Mouse (Mus musculus) limb, embryonic 14.5 days (tissue): ENCODE data around the gene Ttc34. TPM values are rescaled to one million over a fixed set of nuclear protein-coding genes. Genes with fewer than 3 reads are reported as not detected.

Source experiments
- ATAC-seq: fragments of 200-750 bp; cut with Nextera tagmentation; 2 replicates; pipeline ENCODE4 v1.8.0; 2017; ENCODE audit warnings: low read depth, moderate number of reproducible peaks, moderate TSS enrichment; ENCODE audit not compliant: low FRiP score
- DNase-seq: peaks from one replicate; pipeline ENCODE4 v3.0.0-alpha.2; 2015; ENCODE audit warnings: low spot score
- H3K27ac ChIP-seq: fragments of 300-500 bp; sonication (generic); replicated peaks from 2 replicates; pipeline ENCODE4 v1.5.1; 2014; ENCODE audit warnings: low read depth, mild to moderate bottlenecking, low read length, moderate library complexity, mixed read lengths
- H3K27me3 ChIP-seq: fragments of 300-500 bp; sonication (generic); 2 replicates; pipeline ENCODE4 v1.6.1; 2014; ENCODE audit warnings: low read length, mixed read lengths; ENCODE audit not compliant: control insufficient read depth, insufficient read depth
- H3K36me3 ChIP-seq: fragments of 300-500 bp; sonication (generic); 2 replicates; pipeline ENCODE4 v1.6.1; 2014; ENCODE audit warnings: mild to moderate bottlenecking, low read length, moderate library complexity, mixed read lengths; ENCODE audit not compliant: control insufficient read depth, insufficient read depth
- H3K4me1 ChIP-seq: fragments of 300-500 bp; sonication (generic); 2 replicates; pipeline ENCODE4 v1.6.1; 2014; ENCODE audit warnings: antibody characterized with exemption, low read length, mixed read lengths; ENCODE audit not compliant: control insufficient read depth, insufficient read depth
- H3K4me2 ChIP-seq: fragments of 300-500 bp; sonication (generic); replicated peaks from 2 replicates; pipeline ENCODE4 v1.6.1; 2014; ENCODE audit warnings: low read depth, mild to moderate bottlenecking, low read length, moderate library complexity; ENCODE audit not compliant: severe bottlenecking
- H3K4me3 ChIP-seq: fragments of 300-500 bp; sonication (generic); replicated peaks from 2 replicates; pipeline ENCODE4 v1.5.1; 2014; ENCODE audit warnings: low read length
- H3K9ac ChIP-seq: fragments of 300-500 bp; sonication (generic); 2 replicates; pipeline ENCODE4 v1.6.1; 2014; ENCODE audit warnings: mild to moderate bottlenecking, low read depth, low read length, moderate library complexity; ENCODE audit not compliant: severe bottlenecking
- H3K9me3 ChIP-seq: fragments of 300-500 bp; sonication (generic); 2 replicates; pipeline ENCODE4 v1.6.1; 2016; ENCODE audit warnings: low read length; ENCODE audit not compliant: control insufficient read depth
- POLR2A ChIP-seq: fragments of 200-500 bp; IDR thresholded peaks from 2 replicates; pipeline ENCODE4 v1.8.0; 2012; ENCODE audit warnings: inconsistent platforms, mild to moderate bottlenecking, moderate library complexity, borderline replicate concordance; ENCODE audit not compliant: insufficient read depth, insufficient read length; ENCODE audit errors: extremely low read depth
- WGBS: fragments of 180-500 bp; shearing (Covaris S2); extraction: QIAGEN DNeasy Blood & Tissue Kit; methylation state at CpG from one replicate; pipeline ENCODE4 v1.1.7; 2014; 5-methylcytosine and 5-hydroxymethylcytosine counted together
- polyA plus RNA-seq, 2 experiments: library from polyadenylated mRNA; depleted of rRNA in 1 of 2; stranded (reverse) in 1 of 2; unstranded in 1 of 2; fragments of >200 nt; fragmentation: Nextera tagmentation in 1 of 2; extraction: Ambion mirVana in 1 of 2; gene quantifications; 2 replicates each; pipeline versions ENCODE4 v1.2.1 to v1.2.3; 2012 to 2014

Gene Ttc34
- polyA plus RNA-seq, 2 experiments = 0.09 to 0.10 TPM

- H3K9ac ChIP-seq = no peak overlapping the region
- no peak for ATAC-seq
- no peak overlapping the region for H3K27ac ChIP-seq
- H3K9me3 ChIP-seq = no peaks in the 10 kb centered on the region
- no peaks in the 10 kb centered on the region for H3K27me3 ChIP-seq
- peaks cover 4% of the 10 kb centered on the region; the same call in 1 of the 2 replicates for H3K4me1 ChIP-seq
- no peak overlapping the region for H3K4me3 ChIP-seq
- WGBS = 45% methylated on average over 9 of the region's 9 CpGs
- no peak for DNase-seq
- H3K36me3 ChIP-seq = no peaks in the 10 kb centered on the region
- no peak overlapping the region for H3K4me2 ChIP-seq
- no peak for TF ChIP-seq POLR2A
These were observed 5.2 kb upstream of the Ttc34 start for GRCm38 (mm10) chr4:154831915-154832573.

GRCm38 (mm10) chr4:154836183-154836915, 910 bp upstream of the Ttc34 start:
- no peaks in the 10 kb centered on the region for H3K4me1 ChIP-seq
- DNase-seq = no peak
- H3K27me3 ChIP-seq = no peaks in the 10 kb centered on the region
- no peak overlapping the region for H3K9ac ChIP-seq
- H3K4me3 ChIP-seq = no peak overlapping the region
- H3K36me3 ChIP-seq = no peaks in the 10 kb centered on the region
- no peak for ATAC-seq
- no peaks in the 10 kb centered on the region for H3K9me3 ChIP-seq
- no peak for TF ChIP-seq POLR2A
- 58% methylated on average over 7 of the region's 7 CpGs for WGBS
- H3K4me2 ChIP-seq = no peak overlapping the region
- H3K27ac ChIP-seq = no peak overlapping the region

- Histone ChIP-seq H3K4me1 (no peaks in the 10 kb centered on the region), H3K36me3 (no peaks in the 10 kb centered on the region), H3K4me2 (no peak overlapping the region), H3K9me3 (no peaks in the 10 kb centered on the region), H3K27me3 (no peaks in the 10 kb centered on the region), H3K9ac (no peak overlapping the region), H3K27ac (no peak overlapping the region), H3K4me3 (no peak overlapping the region)
- ATAC-seq (no peak), DNase-seq (no peak)
- no peak for TF ChIP-seq POLR2A
- 86% methylated on average over 13 of the region's 13 CpGs for WGBS
These were observed 1.5 kb downstream of the Ttc34 start for GRCm38 (mm10) chr4:154838741-154839140.

GRCm38 (mm10) chr4:154839406-154839805, 2.1 kb downstream of the Ttc34 start:
- no peak for ATAC-seq
- Histone ChIP-seq H3K36me3 (no peaks in the 10 kb centered on the region), H3K9me3 (no peaks in the 10 kb centered on the region), H3K27me3 (no peaks in the 10 kb centered on the region), H3K9ac (no peak overlapping the region), H3K4me1 (no peaks in the 10 kb centered on the region), H3K4me3 (no peak overlapping the region), H3K4me2 (no peak overlapping the region), H3K27ac (no peak overlapping the region)
- TF ChIP-seq POLR2A = no peak
- no peak for DNase-seq
- 49% methylated on average over 11 of the region's 11 CpGs for WGBS

GRCm38 (mm10) chr4:154852696-154853095, 15.4 kb downstream of the Ttc34 start:
- 96% methylated on average over 1 of the region's 1 CpGs for whole genome bisulfite sequencing
- peaks cover 27% of the 10 kb centered on the region for H3K27me3 ChIP-seq
- ATAC-seq = no peak
- no peak overlapping the region for H3K4me2 ChIP-seq
- no peak for DNase-seq
- no peaks in the 10 kb centered on the region for H3K4me1 ChIP-seq
- H3K27ac ChIP-seq = no peak overlapping the region
- no peak overlapping the region for H3K9ac ChIP-seq
- no peak overlapping the region for H3K4me3 ChIP-seq
- TF ChIP-seq POLR2A = no peak
- 0 out of 2 replicates have a peak, but pooled peaks cover 3% of the 10 kb centered on the region for H3K9me3 ChIP-seq
- no peaks in the 10 kb centered on the region for H3K36me3 ChIP-seq
